Mouse (Mus musculus) lung, postnatal 0 days (tissue): ENCODE results near the gene Cant1.

ENCODE experiments used
- CTCF ChIP-seq: IDR thresholded peaks from 2 replicates; pipeline ENCODE4 v1.5.1; 2016; ENCODE audit warnings: antibody characterized with exemption, mild to moderate bottlenecking
- EP300 ChIP-seq: IDR thresholded peaks from 2 replicates; pipeline ENCODE4 v1.6.1; 2016; ENCODE audit warnings: antibody characterized with exemption, mild to moderate bottlenecking, control low read depth

DNA sequence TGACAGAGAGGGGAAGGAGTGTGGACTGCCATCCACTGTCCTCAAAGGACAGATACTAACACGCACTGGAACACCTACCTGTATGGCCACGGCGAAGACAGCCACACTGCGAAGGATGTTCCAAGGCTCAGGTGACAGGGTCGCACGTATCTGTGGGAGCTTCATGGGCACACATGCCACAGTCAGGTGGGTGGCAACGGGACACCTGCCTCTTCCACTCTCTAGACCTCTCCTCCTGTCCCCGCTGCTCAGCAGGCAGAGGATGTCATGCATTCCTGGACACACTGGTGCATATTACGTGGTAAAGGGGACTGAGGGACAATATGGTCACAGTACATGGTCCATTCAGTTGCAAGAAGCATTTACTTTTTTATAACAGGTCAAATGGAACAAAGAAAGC lies 1.4 kb downstream of the Cant1 start:
- no peak for TF ChIP-seq CTCF
- no peak for TF ChIP-seq EP300
